Mouse (Mus musculus) kidney, adult 2 months (tissue): ENCODE data around the gene Prkcsh.

Source experiments
- CTCF ChIP-seq: fragments of 200-500 bp; conservative IDR thresholded peaks from 2 replicates; pipeline ENCODE4 v1.5.1; 2011; ENCODE audit warnings: low read depth, mild to moderate bottlenecking, control low read depth, low read length, moderate library complexity, mixed read lengths; ENCODE audit not compliant: insufficient read depth, insufficient read length
- POLR2A ChIP-seq: fragments of 200-500 bp; IDR thresholded peaks from one replicate; pipeline ENCODE4 v1.6.1; 2011; ENCODE audit warnings: low read depth, low read length, control low read depth

DNA sequence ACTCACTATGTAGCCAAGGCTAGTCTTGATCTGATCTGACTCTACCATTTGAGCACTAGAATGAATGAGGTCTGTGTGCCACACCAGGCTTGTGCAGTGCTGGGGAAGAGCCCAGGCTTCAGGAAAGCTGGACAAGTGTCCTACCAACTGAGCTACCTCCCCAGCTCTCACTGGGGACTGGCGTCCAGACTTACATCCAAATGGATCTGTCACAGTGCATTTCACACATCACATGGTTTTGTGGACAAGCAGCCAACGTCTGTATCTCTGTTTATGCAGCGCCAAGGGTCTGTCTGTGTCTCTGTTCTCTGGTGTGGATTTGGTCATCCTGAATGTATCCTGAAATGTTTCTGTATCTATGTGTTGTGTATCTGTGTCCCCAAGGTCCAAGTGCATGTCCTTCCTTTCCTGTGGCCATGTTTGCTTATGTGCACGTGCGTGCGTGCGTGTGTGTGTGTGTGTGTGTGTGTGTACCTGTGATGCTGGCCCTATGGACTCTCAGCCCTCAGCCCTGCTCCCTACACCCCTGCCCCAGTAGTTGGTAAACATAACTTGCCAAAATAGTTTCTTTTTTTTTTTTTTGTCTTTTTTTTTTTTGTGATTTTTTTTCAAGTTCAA is 14.7 kb downstream of the Prkcsh start:
- TF ChIP-seq POLR2A, result no peak
- TF ChIP-seq CTCF, result no peak
